Mouse (Mus musculus): ENCODE measurements around the gene Plcd1.
A peak's percentile ranks its signal among the peaks of the same experiment; 100 is the strongest.

Plcd1 gene

GRCm38 (mm10) chr9:119093419-119094295, at the start of gene Plcd1:
TSS of gene Plcd1 (minus strand) at chr9:119093502.
- peak; percentile 79 for DNase-seq (ENCODE audit: low read depth, low spot score)

DNA sequence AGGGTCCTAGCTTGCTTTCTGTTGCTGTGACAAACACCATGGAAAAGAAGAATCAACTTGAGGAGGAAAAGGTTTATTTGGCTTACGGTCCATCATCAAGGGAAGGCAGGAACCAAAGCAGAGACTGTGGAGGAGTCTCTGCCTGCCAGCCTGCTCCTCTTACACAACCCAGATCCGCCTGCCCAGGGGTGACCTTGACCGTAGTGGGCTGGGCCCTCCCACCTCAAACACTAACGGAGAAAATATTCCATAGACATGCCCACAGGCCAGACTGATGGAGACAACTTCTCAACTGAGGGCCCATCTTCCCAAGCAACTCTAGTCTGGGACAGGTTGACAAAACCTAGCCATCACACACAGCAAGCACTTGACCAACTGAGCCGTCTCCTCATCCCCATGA, 48.8 kb upstream of the Plcd1 start:
- DNase-seq (ENCODE audit: low read depth, low spot score), result no peak

DNA sequence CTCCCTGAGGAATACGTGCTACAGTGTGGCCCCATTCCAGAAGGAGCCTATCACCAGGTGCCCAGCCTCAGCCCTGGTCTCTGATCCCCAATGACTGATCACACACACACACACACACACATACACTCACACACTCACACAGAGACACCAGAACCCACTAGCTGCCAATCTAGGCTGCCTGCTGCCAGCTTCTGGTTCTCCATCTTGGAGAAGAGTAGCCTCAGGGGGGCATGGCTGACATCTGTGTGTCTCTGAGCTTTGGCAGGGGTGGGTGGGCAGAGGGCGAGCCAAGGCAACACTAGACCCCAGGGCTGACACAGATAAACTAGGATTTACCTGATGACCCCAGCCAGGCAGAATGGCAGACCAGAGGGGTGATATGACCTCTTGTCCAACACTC, 45.5 kb upstream of the Plcd1 start:
- no peak for DNase-seq (ENCODE audit: low read depth, low spot score)

DNA sequence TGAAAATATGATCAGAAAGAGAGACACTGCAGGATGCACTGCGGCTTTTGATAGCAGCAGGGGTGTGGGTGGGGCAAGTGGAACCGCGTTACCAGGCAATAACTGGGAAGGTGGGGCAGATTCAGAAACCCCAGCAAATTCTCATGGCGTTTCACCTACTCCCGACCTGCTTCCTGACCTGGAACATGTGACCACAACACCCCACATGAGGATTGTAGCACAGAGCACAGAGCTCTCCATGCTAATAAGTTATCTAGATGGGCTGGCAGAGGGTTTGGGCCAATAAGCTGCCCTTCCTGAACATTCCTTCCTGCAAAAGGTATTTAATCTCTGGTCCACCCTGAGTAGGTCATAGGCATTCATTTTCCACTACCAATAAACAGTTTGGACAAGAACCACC, 37.4 kb upstream of the Plcd1 start:
- no peak for DNase-seq (ENCODE audit: low read depth, low spot score)

DNA sequence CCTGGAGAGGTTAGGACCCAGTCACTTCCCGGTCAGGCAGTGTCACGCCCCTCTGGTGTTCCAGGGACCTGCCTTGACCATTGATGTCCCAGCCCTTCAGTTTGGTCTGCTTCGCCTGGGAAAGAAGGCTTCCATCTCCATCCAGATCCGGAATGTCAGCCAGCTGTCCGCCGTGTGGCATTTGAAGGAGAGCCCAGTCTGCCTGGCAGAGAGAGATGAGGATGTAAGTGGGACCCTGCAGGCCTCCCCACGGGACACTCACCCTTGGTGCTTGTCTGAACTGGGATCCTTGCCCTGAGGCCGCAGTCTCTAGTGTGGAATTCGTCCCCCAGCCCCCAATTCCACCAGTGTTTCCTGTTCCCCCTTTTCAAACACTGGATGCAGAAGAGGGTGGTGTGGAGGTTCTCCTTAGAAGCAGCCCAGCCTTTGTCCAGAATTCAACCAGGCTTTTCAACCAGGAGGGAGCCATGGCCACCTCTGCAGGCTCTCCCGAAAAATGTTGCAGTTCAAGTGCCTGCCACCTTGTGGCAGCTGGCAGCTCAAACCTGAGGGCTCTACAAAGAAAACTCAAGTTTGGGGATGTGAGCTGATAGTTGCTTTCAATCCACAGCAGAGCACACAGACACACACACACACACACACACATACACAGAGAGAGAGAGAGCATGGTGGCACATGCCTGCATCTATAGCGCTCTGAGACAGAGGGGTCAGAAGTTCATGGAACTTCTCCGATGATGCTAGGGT, 35.3 kb upstream of the Plcd1 start:
- DNase-seq (ENCODE audit: low read depth, low spot score), result no peak

GRCm38 (mm10) chr9:119122596-119123369, 29.5 kb upstream of the Plcd1 start:
- DNase-seq (ENCODE audit: low read depth, low spot score), result no peak

DNA sequence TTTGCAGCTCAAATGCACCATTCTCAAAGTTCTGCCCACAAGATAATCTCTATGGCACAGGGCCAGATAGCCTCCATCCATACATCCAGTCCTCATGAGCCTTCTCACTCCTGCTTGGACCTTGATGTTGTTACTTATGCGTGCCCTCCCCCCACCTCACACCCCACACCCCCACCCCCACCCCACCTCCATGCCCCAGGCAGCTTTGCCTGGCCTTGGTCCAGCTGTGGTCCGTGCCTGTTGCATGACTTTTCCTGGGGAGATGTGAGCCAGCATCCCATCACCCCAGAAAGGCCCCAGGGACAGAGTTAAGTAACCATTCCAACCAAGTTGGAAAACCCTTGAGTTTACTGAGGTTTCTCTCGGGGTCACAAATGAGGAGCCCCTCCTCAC, 26.9 kb upstream of the Plcd1 start:
- DNase-seq (ENCODE audit: low read depth, low spot score), result no peak

GRCm38 (mm10) chr9:119119409-119120167, 26.3 kb upstream of the Plcd1 start:
- no peak for DNase-seq (ENCODE audit: low read depth, low spot score)

DNA sequence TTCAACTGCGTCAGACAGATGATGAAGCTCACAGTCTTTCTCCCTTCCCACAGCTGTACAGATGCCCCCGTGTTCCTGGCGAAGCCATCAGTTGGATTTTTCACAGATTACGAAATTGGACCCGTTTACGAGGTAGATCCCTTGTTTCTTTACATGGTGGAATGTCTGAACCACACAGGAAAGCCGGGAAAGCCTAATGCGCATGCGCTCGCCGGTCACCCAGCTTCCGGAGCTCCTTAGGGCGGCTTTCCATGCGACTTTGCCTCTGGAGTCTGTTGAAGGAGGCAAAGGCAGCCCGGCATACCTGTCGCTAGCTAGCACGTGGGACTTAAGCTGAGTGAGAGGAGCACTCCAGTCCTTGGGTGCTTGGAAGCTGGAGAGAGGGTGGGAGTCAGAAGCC, 21.6 kb upstream of the Plcd1 start:
- DNase-seq (ENCODE audit: low read depth, low spot score), result no peak

GRCm38 (mm10) chr9:119110640-119111039, 17.3 kb upstream of the Plcd1 start:
- DNase-seq (ENCODE audit: low read depth, low spot score), result no peak

DNA sequence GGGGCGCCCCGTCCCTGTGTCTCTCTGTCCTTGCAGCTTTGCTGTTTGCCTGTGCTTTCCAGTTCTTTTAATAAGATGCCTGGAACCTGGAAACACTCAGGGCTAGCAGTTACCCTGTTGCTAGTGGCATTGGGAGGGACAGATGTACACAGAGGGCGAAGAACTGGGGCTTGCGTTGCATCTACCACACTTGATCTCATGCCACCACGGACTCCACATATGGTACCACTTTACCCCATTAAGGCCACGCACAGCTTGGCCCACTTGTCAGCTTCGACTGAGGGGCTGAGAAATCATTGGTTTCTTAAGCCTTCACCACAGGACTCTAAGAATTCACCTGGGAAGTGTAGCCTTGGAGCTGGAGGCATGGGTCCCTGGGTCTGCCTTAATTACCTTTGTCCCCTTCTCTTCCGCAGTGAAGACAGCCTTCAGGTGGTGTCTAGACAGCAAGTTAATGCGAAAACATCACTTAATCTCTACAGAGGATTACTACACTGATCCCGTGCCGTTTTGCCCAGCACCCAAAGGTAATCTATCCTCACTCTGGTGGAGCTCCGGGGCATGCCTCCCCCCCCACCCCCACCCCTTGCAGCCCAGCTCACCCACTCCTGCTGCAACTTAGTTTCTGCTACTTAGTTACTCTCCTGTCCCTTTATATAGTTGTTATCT, 16.5 kb upstream of the Plcd1 start:
- no peak for DNase-seq (ENCODE audit: low read depth, low spot score)

DNA sequence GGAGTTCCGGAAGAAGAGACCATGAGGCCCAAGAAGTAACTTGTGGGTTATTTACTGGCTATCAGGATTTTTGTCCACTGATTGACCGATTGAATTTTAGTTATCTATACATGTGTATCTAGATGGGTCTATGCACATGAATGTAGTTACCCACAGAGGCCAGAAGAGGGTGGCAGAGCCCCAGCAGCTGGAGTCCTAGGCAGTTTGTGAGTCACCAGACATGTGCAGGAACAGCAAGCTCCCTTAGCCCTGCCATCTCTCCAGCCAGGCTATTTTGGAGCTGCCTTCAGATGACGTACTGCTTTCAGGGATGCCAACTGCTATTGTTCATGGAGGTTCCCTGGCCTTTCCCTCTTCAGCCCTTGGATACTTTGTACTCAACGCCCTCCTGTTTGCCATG, 14.3 kb upstream of the Plcd1 start:
- DNase-seq (ENCODE audit: low read depth, low spot score), result no peak

- no peak for DNase-seq (ENCODE audit: low read depth, low spot score)
These were observed 9.4 kb upstream of the Plcd1 start for GRCm38 (mm10) chr9:119102783-119103113.

GRCm38 (mm10) chr9:119101992-119102782, 8.9 kb upstream of the Plcd1 start, which contains the start of gene Dlec1:
TSS of gene Dlec1 (plus strand) at chr9:119102478.
- peak; percentile 91 for DNase-seq (ENCODE audit: low read depth, low spot score)

- DNase-seq (ENCODE audit: low read depth, low spot score), result no peak
These were observed 7.0 kb upstream of the Plcd1 start for GRCm38 (mm10) chr9:119100177-119100898.

GRCm38 (mm10) chr9:119094462-119095109, 1.3 kb upstream of the Plcd1 start:
- DNase-seq (ENCODE audit: low read depth, low spot score), result no peak

GRCm38 (mm10) chr9:119092473-119093418, 556 bp downstream of the Plcd1 start:
- DNase-seq (ENCODE audit: low read depth, low spot score), result no peak

Measured in mesoderm, embryonic 11.5 days (tissue).